Mouse (Mus musculus): ENCODE results near the gene Tor1b. TPM values are rescaled to one million over a fixed set of nuclear protein-coding genes. Genes with fewer than 3 reads are reported as not detected.
A peak's percentile ranks its signal among the peaks of the same experiment; 100 is the strongest.
"Not testable (repeated sequence)": the region's sequence is repeated elsewhere in the genome, so short reads cannot be mapped to it uniquely, and the experiment has no call there.

Tor1b gene
- polyA plus RNA-seq, 1 experiment from 2014 or later = 26.1 TPM

DNA sequence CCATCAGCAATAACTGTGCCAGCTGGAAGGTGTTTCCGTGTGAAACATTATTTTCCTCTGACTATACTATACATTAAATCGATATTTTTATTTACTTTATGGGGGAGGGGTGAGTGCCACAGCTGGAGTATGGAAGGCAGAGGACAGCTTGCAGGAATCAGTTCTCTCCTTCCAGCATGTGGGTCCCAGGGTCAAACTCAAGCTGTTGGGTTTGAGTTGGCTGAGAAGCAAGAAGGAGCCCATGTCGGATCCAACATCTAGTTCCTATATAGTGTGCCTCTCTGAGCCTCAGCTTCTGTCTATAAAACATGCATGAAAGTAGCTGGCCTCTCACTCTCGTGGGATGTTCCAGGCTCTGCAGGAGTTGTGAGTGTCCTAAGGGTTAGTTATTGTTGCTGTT lies 26.4 kb upstream of the Tor1b start:
- H3K4me1 ChIP-seq (ENCODE audit: control insufficient read depth in 2 of 2, insufficient read depth in 2 of 2, low read length in 2 of 2) = peaks cover 21 to 22% of the 10 kb centered on the region in 2 experiments
- no peaks in the 10 kb centered on the region for H3K36me3 ChIP-seq (ENCODE audit: control insufficient read depth, insufficient read depth, low read length)
- H3K9ac ChIP-seq (ENCODE audit: low read length) = no peak overlapping the region
- H3K4me2 ChIP-seq (ENCODE audit: low read length) = no peak overlapping the region
- peak overlapping the region in 1 of 2 experiments; percentile 76; a peak in 1 of 4 replicates for H3K27ac ChIP-seq (replicated peaks in 1 of 2; ENCODE audit: control insufficient read depth in 1 of 2, insufficient read depth in 1 of 2, low read depth in 2 of 2, low read length in 2 of 2)
- H3K4me3 ChIP-seq (ENCODE audit: control insufficient read depth in 1 of 2, insufficient read depth in 1 of 2, low read depth in 1 of 2, low read length in 2 of 2) = no peak overlapping the region
- H3K27me3 ChIP-seq (ENCODE audit: control insufficient read depth, insufficient read depth, low read length) = no peaks in the 10 kb centered on the region
- WGBS = 82% methylated on average over 4 of the region's 4 CpGs
- no peaks in the 10 kb centered on the region for H3K9me3 ChIP-seq (ENCODE audit: control insufficient read depth, low read length)
- no peak for ATAC-seq (ENCODE audit: insufficient number of reproducible peaks, insufficient read depth, low FRiP score, low read depth)

DNA sequence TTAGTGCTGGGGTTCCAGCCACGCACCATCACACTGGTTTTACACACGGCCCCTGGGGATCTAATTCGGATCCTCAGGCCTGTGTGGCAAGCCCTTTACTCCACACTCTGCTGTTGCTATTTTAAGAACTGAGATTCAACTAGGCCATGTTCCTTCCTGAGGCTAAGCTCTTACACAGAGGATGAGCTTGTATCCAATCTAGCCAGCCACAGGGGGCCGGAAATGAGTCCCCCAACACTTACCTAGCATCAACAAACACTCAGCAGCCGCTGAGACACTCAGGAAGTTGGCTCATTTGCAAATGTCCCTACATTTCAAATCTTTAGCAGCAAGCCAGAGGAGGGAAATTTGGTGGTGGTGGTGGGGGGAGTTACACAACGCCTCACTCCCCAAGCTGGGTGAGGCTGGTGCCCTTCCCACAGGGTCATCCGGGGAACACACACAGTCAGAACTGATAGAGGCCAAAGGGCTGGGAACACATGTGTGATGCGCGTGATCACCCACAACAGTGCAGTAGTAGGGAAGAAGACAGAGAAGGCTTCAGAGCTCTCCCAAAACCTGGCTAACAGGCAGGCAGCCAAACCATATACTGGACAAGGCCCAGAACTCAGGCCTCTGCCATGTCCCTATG lies 25.5 kb upstream of the Tor1b start:
- peak overlapping the region; percentile 43; the same call in 1 of the 2 replicates for H3K9ac ChIP-seq (ENCODE audit: low read length)
- 27% methylated on average over 9 of the region's 9 CpGs for WGBS
- H3K27me3 ChIP-seq (ENCODE audit: control insufficient read depth, insufficient read depth, low read length) = no peaks in the 10 kb centered on the region

GRCm38 (mm10) chr2:30927844-30928628 lies 24.7 kb upstream of the Tor1b start:
- WGBS = 25% methylated on average over 14 of the region's 14 CpGs
- H3K27ac ChIP-seq (replicated peaks in 1 of 2; ENCODE audit: control insufficient read depth in 1 of 2, insufficient read depth in 1 of 2, low read depth in 2 of 2, low read length in 2 of 2) = peak overlapping the region in 1 of 2 experiments; percentile 76; a peak in 2 of 4 replicates
- no peak overlapping the region for H3K4me2 ChIP-seq (ENCODE audit: low read length)
- H3K27me3 ChIP-seq (ENCODE audit: control insufficient read depth, insufficient read depth, low read length) = no peaks in the 10 kb centered on the region
- no peak overlapping the region for H3K4me3 ChIP-seq (ENCODE audit: control insufficient read depth in 1 of 2, insufficient read depth in 1 of 2, low read depth in 1 of 2, low read length in 2 of 2)
- H3K36me3 ChIP-seq (ENCODE audit: control insufficient read depth, insufficient read depth, low read length) = no peaks in the 10 kb centered on the region
- no peak for ATAC-seq (ENCODE audit: insufficient number of reproducible peaks, insufficient read depth, low FRiP score, low read depth)
- no peaks in the 10 kb centered on the region for H3K9me3 ChIP-seq (ENCODE audit: control insufficient read depth, low read length)
- peaks cover 21 to 22% of the 10 kb centered on the region in 2 experiments for H3K4me1 ChIP-seq (ENCODE audit: control insufficient read depth in 2 of 2, insufficient read depth in 2 of 2, low read length in 2 of 2)
- H3K9ac ChIP-seq (ENCODE audit: low read length) = no peak overlapping the region

More for the DNA sequence above, 25.5 kb upstream of the Tor1b start:
- Histone ChIP-seq H3K4me3 (ENCODE audit: control insufficient read depth in 1 of 2, insufficient read depth in 1 of 2, low read depth in 1 of 2, low read length in 2 of 2) (no peak overlapping the region), H3K4me2 (ENCODE audit: low read length) (no peak overlapping the region), H3K4me1 (ENCODE audit: control insufficient read depth in 2 of 2, insufficient read depth in 2 of 2, low read length in 2 of 2) (peaks cover 21 to 22% of the 10 kb centered on the region in 2 experiments), H3K36me3 (ENCODE audit: control insufficient read depth, insufficient read depth, low read length) (no peaks in the 10 kb centered on the region), H3K9me3 (ENCODE audit: control insufficient read depth, low read length) (no peaks in the 10 kb centered on the region), H3K27ac (replicated peaks in 1 of 2; ENCODE audit: control insufficient read depth in 1 of 2, insufficient read depth in 1 of 2, low read depth in 2 of 2, low read length in 2 of 2) (peak overlapping the region; percentile 66 to 76)
- no peak for ATAC-seq (ENCODE audit: insufficient number of reproducible peaks, insufficient read depth, low FRiP score, low read depth)

- ATAC-seq (ENCODE audit: insufficient number of reproducible peaks, insufficient read depth, low FRiP score, low read depth) = no peak
- Histone ChIP-seq H3K9ac (ENCODE audit: low read length) (no peak overlapping the region), H3K4me1 (ENCODE audit: control insufficient read depth in 2 of 2, insufficient read depth in 2 of 2, low read length in 2 of 2) (peaks cover 21 to 22% of the 10 kb centered on the region in 2 experiments), H3K4me2 (ENCODE audit: low read length) (peak overlapping the region; percentile 63), H3K4me3 (ENCODE audit: control insufficient read depth in 1 of 2, insufficient read depth in 1 of 2, low read depth in 1 of 2, low read length in 2 of 2) (no peak overlapping the region), H3K27me3 (ENCODE audit: control insufficient read depth, insufficient read depth, low read length) (no peaks in the 10 kb centered on the region), H3K36me3 (ENCODE audit: control insufficient read depth, insufficient read depth, low read length) (no peaks in the 10 kb centered on the region), H3K27ac (replicated peaks in 1 of 2; ENCODE audit: control insufficient read depth in 1 of 2, insufficient read depth in 1 of 2, low read depth in 2 of 2, low read length in 2 of 2) (no peak overlapping the region), H3K9me3 (ENCODE audit: control insufficient read depth, low read length) (no peaks in the 10 kb centered on the region)
- WGBS = 30% methylated on average over 12 of the region's 12 CpGs
Measured at GRCm38 (mm10) chr2:30928893-30929482, 23.8 kb upstream of the Tor1b start.

GRCm38 (mm10) chr2:30929483-30930045 lies 23.2 kb upstream of the Tor1b start, which contains the start of gene Ptges:
Gene Ptges (minus strand): TSS chr2:30929863.
- no peaks in the 10 kb centered on the region for H3K27me3 ChIP-seq (ENCODE audit: control insufficient read depth, insufficient read depth, low read length)
- H3K9ac ChIP-seq (ENCODE audit: low read length) = peak within 1 kb of the TSS; percentile 18; the same call in 1 of the 2 replicates
- H3K27ac ChIP-seq (replicated peaks in 1 of 2; ENCODE audit: control insufficient read depth in 1 of 2, insufficient read depth in 1 of 2, low read depth in 2 of 2, low read length in 2 of 2) = no peak within 1 kb of the TSS
- H3K4me1 ChIP-seq (ENCODE audit: control insufficient read depth in 2 of 2, insufficient read depth in 2 of 2, low read length in 2 of 2) = peaks cover 21 to 22% of the 10 kb centered on the region in 2 experiments
- 1% methylated on average over 23 of the region's 23 CpGs for WGBS
- H3K4me2 ChIP-seq (ENCODE audit: low read length) = peak within 1 kb of the TSS; percentile 63
- no peaks in the 10 kb centered on the region for H3K9me3 ChIP-seq (ENCODE audit: control insufficient read depth, low read length)
- no peaks in the 10 kb centered on the region for H3K36me3 ChIP-seq (ENCODE audit: control insufficient read depth, insufficient read depth, low read length)
- peak within 1 kb of the TSS; percentile 18 to 34; a peak in 3 of 4 replicates for H3K4me3 ChIP-seq (ENCODE audit: control insufficient read depth in 1 of 2, insufficient read depth in 1 of 2, low read depth in 1 of 2, low read length in 2 of 2)
- ATAC-seq (ENCODE audit: insufficient number of reproducible peaks, insufficient read depth, low FRiP score, low read depth) = peak; percentile 35

DNA sequence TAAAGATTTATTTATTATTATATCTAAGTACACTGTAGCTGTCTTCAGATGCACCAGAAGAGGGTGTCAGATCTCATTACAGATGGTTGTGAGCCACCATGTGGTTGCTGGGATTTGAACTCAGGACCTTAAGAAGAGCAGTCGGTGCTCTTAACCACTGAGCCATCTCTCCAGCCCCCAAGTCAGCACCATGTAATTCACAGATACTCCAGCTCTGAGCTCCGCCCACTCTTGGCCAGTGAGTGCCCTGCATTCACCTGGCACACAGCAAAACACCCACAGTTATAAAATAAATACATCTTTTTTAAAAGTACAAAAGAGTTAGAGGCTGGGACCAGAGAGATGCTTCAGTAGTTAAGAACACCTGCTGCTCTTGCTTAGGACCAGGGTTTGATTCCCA lies 21.9 kb upstream of the Tor1b start:
- 80% methylated on average over 2 of the region's 2 CpGs for WGBS
- H3K4me3 ChIP-seq (ENCODE audit: control insufficient read depth in 1 of 2, insufficient read depth in 1 of 2, low read depth in 1 of 2, low read length in 2 of 2); H3K9ac ChIP-seq (ENCODE audit: low read length); H3K36me3 ChIP-seq (ENCODE audit: control insufficient read depth, insufficient read depth, low read length); H3K27ac ChIP-seq (replicated peaks in 1 of 2; ENCODE audit: control insufficient read depth in 1 of 2, insufficient read depth in 1 of 2, low read depth in 2 of 2, low read length in 2 of 2); H3K27me3 ChIP-seq (ENCODE audit: control insufficient read depth, insufficient read depth, low read length); ATAC-seq (ENCODE audit: insufficient number of reproducible peaks, insufficient read depth, low FRiP score, low read depth); H3K9me3 ChIP-seq (ENCODE audit: control insufficient read depth, low read length); H3K4me2 ChIP-seq (ENCODE audit: low read length): not testable (repeated sequence)
- H3K4me1 ChIP-seq (ENCODE audit: control insufficient read depth in 2 of 2, insufficient read depth in 2 of 2, low read length in 2 of 2) = peaks cover 21 to 22% of the 10 kb centered on the region in 2 experiments

GRCm38 (mm10) chr2:30931922-30932321 lies 20.8 kb upstream of the Tor1b start:
- Histone ChIP-seq H3K36me3 (ENCODE audit: control insufficient read depth, insufficient read depth, low read length) (no peaks in the 10 kb centered on the region), H3K27ac (replicated peaks in 1 of 2; ENCODE audit: control insufficient read depth in 1 of 2, insufficient read depth in 1 of 2, low read depth in 2 of 2, low read length in 2 of 2) (no peak overlapping the region), H3K27me3 (ENCODE audit: control insufficient read depth, insufficient read depth, low read length) (no peaks in the 10 kb centered on the region), H3K4me3 (ENCODE audit: control insufficient read depth in 1 of 2, insufficient read depth in 1 of 2, low read depth in 1 of 2, low read length in 2 of 2) (no peak overlapping the region), H3K9ac (ENCODE audit: low read length) (no peak overlapping the region), H3K4me2 (ENCODE audit: low read length) (no peak overlapping the region), H3K4me1 (ENCODE audit: control insufficient read depth in 2 of 2, insufficient read depth in 2 of 2, low read length in 2 of 2) (peaks cover 15 to 18% of the 10 kb centered on the region in 2 experiments), H3K9me3 (ENCODE audit: control insufficient read depth, low read length) (no peaks in the 10 kb centered on the region)
- ATAC-seq (ENCODE audit: insufficient number of reproducible peaks, insufficient read depth, low FRiP score, low read depth) = no peak
- WGBS = 84% methylated on average over 3 of the region's 3 CpGs

Measured in heart, embryonic 14.5 days (tissue).